Mouse (Mus musculus): ENCODE data around the gene Alpk1.

The Alpk1 gene

DNA sequence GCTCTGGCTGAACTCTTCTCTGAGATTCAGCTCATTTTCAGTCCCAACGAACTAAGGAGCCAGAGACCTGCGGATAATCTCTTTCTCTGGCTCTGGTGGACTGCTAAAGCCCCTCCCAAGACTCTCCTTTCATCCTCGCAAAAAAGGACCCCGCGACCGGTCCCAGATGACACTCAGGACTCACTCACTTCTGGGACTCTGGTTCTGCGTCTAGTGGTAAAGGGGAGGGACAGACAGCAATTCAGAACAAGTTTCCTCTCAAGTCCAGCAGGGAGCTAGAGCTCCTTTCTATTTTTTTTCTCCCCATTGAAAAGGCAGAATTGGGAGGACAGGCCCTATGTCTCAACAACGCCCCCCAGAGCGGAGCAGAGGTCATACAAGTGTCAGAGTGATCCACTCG lies 148.7 kb downstream of the Alpk1 start:
- in situ Hi-C loops (cut with MboI, MseI), result loop anchor here (10.0 to 25.0 kb wide), 2 partner anchors 1017 to 1581 kb away; no protein-coding TSS in a partner anchor

DNA sequence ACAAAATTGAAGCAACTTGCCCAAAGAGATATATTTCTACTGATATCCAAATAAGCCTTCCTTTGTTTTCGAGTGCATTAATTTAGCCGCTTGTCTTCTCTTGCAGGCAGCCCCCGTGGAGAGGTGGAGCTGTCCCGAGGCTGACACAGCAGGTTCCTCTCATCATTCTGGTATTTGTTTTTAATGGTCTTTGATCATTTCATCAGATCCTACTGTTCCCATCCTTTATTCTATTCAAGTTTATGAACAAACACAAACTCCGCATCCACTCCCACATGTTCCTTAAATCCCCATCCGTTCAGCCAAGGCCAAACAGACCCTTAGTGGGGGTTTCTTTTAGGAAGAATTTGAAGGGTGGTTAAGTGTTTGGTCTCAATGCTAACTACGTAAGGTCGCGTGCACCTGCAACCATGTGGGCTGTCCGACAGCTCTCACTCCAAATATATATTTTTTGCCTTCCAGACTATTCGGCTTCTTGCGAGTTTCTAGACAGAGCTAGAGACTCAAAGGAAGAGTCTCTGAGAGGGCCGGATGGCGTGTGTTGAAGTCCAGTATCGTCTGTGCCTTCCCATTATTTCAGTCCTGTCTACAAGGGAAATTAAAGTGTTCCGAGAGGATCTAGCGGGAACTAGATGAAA lies 149.5 kb downstream of the Alpk1 start:
- in situ Hi-C loops (cut with MboI, MseI), result loop anchor here (10.0 to 25.0 kb wide), 2 partner anchors 1016 to 1581 kb away; no protein-coding TSS in a partner anchor

DNA sequence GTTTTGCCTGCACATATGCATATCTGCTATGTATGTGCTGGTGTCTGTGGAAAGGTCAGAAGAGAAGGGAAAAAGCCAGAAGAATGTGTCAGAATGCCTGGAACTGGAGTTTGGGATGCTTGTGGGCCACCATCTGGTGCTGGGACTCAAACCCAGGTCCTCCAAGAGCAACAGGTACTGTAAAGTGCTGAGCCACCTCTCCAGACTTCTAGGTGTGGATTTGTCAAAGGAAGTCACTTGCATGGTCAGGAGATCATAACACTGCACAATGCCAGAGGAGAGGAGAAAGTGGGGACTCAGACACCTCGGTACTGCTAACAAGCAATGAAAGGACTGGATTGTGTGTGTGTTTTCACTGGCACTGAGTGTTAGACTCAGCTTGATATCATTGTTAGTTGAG lies 150.1 kb downstream of the Alpk1 start:
- in situ Hi-C loops (cut with MboI, MseI), result loop anchor here (10.0 to 25.0 kb wide), 2 partner anchors 1015 to 1582 kb away; no protein-coding TSS in a partner anchor

DNA sequence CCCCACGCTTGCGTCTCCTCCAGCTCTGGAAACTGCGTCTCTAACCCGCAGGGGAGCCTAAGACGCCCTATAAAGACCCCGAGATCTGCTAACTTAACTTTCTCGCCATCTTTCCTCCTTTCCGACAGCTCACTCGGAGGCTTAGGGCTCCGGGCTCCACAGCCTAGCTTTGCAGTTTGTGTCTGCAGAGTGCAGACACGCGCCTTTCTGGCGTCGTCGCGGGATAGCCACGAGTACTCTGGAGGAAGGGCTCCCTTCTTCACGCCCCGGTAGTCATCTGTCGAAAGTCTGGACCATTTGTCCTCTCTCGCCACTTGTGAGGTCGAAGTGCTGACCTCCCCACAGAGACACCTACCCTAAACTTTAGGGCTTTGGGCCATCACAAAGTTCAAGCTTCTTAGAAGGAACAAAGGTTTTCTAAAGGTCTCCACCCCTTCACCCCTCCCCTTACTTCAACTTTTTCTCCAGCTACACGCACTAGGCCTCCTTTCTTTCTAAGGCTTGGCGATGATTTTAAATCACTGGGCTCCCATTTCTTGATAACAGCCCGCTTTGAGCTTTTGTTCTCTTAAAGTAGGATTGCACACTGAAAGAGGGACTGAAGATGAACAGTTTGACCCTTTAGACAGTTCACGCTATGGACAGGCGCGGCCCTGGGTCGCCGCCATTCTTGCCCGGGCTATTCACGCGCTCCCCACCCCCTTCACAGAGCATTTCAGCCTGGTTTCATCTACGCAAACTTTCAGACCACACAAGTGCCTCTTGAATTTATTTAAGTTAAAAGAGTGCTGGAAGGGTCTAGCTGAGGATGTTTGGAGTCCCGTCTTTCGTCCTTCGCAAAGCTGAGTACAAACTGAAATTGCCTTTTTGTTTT lies 151.8 kb downstream of the Alpk1 start:
- in situ Hi-C loops (cut with MboI, MseI), result loop anchor here (5.0 to 25.0 kb wide), 3 partner anchors 134 to 1584 kb away; no protein-coding TSS in a partner anchor

DNA sequence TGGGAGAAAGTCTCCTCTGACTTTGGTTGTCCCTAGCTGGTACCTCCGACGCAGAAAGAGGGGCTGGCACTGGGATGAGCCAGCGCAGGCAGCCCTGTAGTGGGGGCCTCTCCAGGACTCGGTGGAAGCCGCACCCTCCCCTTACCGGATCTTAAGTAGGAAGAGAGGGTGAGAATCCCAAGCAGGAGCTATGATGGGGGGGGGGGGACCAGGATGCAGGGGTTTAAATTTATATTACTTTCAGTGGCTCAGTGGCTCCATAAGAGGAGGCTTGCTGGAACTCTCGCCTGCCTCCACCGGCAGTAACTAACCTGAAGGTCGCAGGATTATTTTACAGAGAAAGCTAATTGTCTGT lies 152.4 kb downstream of the Alpk1 start:
- in situ Hi-C loops (cut with MboI, MseI), result loop anchor here (5.0 to 25.0 kb wide), 3 partner anchors 134 to 1584 kb away; no protein-coding TSS in a partner anchor

DNA sequence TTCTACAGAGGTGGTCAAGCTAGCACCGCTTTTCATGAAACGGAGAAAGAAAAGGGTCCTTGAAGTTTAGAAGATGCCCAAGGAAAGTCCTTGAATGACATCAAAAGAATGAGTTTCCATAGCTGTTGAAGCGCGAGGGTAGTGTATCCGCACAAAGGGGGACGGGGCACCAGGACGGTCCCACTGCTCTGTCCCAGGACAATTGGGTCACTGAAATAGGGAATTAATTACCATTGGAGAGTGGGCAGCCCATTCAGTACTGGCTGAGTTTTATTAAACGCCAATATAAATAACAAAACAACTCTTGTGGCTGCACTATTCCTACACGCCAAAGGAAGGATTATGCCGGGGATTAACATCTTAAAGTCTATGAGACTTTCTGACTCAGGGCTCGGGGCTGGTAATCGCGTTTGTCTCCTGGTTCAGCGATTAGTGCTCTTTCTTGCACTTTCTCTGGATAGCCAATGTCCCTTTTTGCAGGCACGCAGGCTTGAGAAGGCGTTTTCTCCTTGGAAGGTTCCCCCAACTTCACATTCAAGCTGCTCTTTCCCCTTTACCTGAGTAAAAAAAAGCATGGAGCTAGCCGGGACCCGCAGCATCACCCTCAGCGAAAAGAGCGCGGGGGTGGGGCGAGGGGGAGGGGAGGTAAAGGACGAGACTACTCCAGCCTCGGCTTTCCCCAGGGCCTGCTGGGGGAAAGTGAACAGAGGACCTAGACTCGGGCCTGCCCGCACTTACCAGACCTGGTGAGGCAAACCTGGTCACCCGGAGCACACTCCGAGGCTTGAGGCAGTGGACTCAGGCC lies 153.0 kb downstream of the Alpk1 start:
- in situ Hi-C loops (cut with MboI, MseI), result loop anchor here (5.0 to 25.0 kb wide), 3 partner anchors 135 to 1585 kb away; no protein-coding TSS in a partner anchor

DNA sequence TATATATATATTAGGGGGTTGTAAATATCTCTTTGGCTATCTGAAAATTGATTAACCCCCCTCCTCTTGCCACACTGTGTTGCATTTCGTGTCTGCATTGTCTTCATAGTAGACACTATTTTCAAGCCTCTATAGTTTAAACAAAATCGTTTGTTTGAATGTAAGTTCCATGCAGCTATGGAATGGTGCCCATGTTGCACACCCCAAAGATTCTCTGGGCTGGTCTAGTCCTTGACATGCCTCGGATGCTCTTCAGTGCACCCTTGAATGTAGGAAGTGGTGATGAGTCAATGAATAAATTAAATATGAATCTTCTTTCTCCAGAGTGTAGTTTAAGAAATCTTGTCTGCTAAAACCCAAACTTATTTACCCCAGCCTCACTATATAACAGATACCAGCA lies 153.8 kb downstream of the Alpk1 start:
- in situ Hi-C loops (cut with MboI, MseI), result loop anchor here (5.0 to 25.0 kb wide), 3 partner anchors 136 to 1586 kb away; no protein-coding TSS in a partner anchor

DNA sequence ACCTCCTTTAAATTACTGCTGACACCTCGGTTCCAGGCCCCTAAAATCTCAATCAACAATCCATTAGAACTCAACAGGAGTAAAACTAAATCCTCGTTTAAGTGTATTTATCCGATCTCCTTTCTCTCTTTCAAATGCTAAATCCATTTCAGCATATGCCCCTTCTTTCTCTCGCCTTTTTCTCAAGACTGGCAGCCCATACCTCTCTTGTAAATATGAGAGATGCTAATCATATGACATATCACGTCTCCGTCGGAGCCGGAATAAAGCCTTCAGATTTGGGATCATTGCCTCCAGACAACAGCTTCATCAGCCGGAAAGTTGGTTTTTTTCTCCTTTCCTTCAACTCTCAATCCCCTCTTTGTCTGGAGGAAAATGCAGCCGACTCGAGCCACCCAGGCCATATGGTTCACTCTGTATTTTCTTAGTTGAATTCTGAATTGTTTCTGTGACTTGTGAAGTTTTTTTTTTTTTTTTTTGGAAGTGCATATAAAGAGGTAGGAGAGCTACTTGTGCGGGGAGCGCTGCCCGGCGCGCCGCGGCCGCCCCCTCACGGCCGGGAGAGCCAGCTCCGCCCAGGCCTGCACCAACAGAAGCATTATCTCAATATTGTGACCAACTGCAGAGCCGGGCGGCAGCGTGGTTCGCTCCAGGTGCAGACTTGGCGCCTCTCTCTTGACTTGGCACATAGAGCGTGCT lies 154.5 kb downstream of the Alpk1 start:
- in situ Hi-C loops (cut with MboI, MseI), result loop anchor here (5.0 to 25.0 kb wide), 3 partner anchors 136 to 1586 kb away; no protein-coding TSS in a partner anchor

DNA sequence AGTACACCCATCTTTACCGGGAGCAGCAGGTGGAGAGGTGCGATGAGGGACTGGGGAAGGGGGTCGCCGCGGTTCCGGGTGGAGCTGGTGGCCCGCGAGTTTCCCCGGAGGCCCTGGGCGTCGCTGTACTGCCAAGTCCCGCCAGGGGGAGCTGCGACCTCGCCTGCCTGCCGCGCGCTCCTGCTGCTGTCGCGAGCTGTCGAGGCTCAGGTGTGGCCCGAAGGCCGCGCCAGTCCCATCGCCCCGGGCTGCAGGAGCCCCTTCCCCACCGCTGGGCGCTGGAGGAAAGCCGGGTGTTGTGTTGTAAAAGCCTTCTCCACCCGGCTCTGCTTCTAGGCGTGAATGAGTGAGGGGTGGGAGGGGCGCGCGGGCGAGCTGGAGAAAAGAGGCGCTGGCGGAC lies 155.0 kb downstream of the Alpk1 start:
- in situ Hi-C loops (cut with MboI, MseI), result loop anchor here (5.0 to 25.0 kb wide), 3 partner anchors 137 to 1587 kb away; no protein-coding TSS in a partner anchor
